Mouse (Mus musculus): ENCODE data around the gene Psmc3ip. TPM values are rescaled to one million over a fixed set of nuclear protein-coding genes. Genes with fewer than 3 reads are reported as not detected.
"Not testable (repeated sequence)": the region's sequence is repeated elsewhere in the genome, so short reads cannot be mapped to it uniquely, and the experiment has no call there.

Gene Psmc3ip
- total RNA-seq (2021), result 1 to 10 TPM; 2.8 to 4.0 TPM
- long read RNA-seq, experiment 1, partial matches to known transcripts, result 0 of 1 reads
- long read RNA-seq, experiment 1, other reads (novel, unspliced or antisense), result 0 of 1 reads
- long read RNA-seq, experiment 2, partial matches to known transcripts, result 2 of 4 reads
- long read RNA-seq, experiment 2, other reads (novel, unspliced or antisense), result 0 of 4 reads

GRCm38 (mm10) chr11:101095314-101096024, at the start of gene Psmc3ip:
TSS of gene Psmc3ip (minus strand) at chr11:101095436.
- DNase-seq, result peak; percentile 91

DNA sequence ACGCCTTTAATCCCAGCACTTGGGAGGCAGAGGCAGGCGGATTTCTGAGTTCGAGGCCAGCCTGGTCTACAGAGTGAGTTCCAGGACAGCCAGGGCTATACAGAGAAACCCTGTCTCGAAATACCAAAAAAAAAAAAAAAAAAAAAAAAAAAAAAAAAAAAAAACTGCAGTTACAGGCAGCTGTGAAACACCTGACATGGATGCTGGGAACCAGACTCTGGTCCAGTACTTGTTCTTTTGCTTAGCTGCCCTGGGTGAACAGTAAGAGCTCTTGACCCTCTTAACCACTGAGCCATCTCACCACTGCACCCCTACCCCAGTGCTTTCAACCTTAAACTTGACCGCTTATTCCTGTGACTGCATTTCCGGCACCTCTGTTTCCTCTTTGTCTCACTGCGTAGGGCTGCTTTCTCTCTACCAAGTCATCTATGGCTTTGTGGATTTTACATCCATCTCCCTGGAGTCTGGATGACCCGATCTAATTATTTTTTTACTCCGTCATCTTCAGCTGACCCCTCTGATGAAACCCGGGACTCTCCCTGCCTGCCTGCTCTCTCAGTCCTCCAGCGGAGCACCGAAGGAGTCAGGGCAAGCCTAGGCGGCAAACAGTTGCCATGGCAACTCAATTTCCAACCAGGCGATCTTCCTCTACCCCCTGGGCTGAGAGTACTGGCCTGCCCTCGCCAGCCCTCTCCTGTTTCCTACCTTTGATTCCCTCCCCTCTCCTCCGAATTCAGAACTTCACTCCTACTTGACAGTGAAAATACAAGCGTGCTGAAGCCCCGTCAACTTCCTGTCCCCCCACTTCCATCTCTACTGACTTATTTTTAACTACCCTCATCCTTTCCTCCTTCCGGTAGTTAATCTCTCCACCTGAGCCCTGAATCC, 48.3 kb upstream of the Psmc3ip start:
- DNase-seq, result no peak

DNA sequence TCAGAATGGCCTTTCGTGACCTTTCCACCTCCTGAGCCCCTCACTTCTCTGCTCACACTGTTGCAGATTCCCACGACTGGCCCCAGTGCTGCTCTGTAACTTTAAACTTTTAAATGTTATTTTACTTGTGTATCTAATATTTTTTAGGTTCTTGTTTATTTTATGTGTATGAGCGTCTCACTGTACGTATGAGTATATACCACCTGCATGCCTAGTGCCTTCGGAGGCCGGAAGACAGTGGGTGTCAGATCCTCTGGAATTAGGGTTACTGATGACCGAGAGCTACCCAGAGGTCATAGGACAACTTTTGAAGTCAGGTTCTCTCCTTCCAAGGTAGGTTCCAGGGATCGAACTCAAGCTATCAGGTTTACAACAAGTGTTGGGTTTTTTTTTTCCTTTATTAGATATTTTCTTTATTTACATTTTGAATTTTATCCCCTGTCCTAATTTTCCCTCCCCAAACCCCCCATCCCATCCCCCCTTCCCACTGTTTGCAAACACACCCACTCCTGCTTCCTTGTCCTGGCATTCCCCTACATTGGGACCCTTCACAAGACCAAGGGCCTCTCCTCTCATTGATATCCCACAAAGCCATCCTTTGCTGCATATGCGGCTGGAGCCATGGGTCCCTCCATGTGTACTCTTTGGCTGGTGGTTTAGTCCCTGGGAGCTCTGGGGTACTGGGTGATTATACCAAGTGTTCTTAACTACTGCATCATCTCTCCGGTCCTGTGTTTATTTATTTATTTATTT, 47.2 kb upstream of the Psmc3ip start:
- DNase-seq, result no peak

GRCm38 (mm10) chr11:101141088-101141487, 45.9 kb upstream of the Psmc3ip start:
- no peak for DNase-seq

- DNase-seq, result no peak
These were observed 45.1 kb upstream of the Psmc3ip start for GRCm38 (mm10) chr11:101140164-101140819.

- DNase-seq, result no peak
These were observed 43.4 kb upstream of the Psmc3ip start for GRCm38 (mm10) chr11:101138536-101139181.

DNA sequence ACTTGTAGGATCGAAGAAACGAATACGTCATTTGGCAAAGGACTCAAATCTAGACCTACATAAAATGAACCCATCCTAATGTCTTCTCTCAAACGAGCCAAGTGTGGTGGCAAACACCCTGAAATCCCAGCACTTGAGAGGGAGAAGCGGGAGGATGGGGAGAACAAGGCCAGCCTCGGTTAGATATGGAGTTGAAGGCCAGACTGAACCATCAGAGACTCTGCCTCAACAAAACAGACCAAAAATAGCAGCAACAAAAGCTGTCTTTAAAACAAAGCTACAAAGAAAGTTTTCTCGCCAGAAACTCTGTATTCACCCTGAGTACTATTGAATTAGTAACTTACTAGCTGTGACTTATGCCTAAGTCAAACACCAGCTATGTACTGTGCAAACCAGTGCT, 41.8 kb upstream of the Psmc3ip start:
- no peak for DNase-seq

DNA sequence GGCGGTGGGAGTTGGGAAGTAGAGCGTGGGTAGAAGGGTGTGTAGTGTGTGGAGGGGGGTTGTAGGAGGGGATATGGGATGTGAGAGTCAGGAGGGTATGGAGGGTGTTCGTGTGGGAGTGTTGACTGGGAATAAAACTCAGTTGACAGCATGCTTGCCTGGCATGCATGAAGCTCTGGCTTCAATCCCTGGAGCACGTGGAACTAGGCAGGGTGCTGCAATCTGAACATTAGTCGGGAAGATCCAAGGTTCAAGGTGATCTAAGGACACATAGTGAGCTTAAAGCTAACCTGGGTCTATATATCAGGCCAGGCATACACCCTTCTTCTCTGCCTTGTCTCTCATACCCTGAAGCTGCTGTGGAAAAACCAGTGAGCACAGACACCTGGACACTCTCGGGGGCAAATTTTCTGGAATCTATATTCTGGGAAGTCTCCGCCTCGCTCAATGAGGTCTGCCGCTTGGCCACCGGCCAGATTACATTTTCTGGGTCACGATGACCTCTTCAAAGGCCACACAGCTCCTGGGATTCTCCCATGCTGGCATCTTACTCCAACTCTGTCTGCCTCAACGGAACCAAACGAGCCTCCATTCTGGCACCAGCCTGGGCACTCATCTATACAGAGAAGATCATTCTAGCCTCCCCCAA, 39.1 kb upstream of the Psmc3ip start:
- DNase-seq, result no peak

GRCm38 (mm10) chr11:101133037-101133436, 37.8 kb upstream of the Psmc3ip start:
- DNase-seq, result no peak

- DNase-seq, result peak; percentile 52
These were observed 36.5 kb upstream of the Psmc3ip start for GRCm38 (mm10) chr11:101131701-101132100.

GRCm38 (mm10) chr11:101131187-101131586, 36.0 kb upstream of the Psmc3ip start:
- DNase-seq, result no peak

GRCm38 (mm10) chr11:101130056-101130756, 35.0 kb upstream of the Psmc3ip start:
- peak; percentile 66 for DNase-seq

DNA sequence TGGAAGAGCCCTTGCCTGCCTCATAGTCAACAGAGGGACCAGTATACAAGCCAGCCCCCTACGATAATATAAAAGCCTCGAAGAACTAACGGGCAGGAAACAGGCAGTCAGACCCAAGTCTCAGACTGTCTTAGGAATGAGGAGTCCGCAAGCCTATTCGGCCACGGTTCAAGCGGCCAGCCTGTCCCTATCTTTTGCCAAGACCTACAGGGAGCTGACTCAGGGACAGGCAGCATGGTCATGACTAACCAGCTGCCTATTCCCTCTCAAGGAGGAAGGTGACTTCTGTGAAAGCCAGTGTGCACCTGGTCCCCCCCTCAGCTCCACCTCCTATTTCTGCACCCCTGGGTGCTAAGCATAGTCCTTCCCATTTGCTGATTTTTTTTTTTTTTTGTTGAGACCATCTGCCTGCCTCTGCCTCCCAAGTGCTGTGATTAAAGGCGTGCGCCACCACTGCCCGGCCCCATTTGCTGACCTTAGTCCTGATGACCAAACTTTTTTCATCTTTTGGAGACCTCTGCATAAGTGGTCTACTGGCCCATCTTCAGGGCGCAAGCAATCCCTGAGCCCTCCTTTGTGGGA, 33.9 kb upstream of the Psmc3ip start:
- no peak for DNase-seq

GRCm38 (mm10) chr11:101127075-101127474, 31.8 kb upstream of the Psmc3ip start:
- peak; percentile 30 for DNase-seq

DNA sequence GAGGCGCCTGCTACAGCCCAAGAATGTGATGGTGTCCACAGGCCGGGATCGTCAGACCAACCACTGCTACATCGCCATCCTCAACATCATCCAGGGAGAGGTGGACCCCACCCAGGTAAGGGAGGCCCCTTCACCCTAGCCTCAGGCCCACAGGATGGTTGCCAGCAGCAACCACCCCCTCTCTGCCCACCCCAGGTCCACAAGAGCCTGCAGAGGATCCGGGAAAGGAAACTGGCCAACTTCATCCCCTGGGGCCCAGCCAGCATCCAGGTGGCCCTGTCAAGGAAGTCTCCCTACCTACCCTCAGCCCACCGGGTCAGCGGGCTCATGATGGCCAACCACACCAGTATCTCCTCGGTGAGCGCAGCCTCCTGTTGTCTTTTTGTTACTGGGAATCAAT, 29.8 kb upstream of the Psmc3ip start:
- not testable (repeated sequence) for DNase-seq

- not testable (repeated sequence) for DNase-seq
These were observed 29.3 kb upstream of the Psmc3ip start for GRCm38 (mm10) chr11:101124494-101124893.

- peak; percentile 12 for DNase-seq
These were observed 25.4 kb upstream of the Psmc3ip start for GRCm38 (mm10) chr11:101120545-101121188.

DNA sequence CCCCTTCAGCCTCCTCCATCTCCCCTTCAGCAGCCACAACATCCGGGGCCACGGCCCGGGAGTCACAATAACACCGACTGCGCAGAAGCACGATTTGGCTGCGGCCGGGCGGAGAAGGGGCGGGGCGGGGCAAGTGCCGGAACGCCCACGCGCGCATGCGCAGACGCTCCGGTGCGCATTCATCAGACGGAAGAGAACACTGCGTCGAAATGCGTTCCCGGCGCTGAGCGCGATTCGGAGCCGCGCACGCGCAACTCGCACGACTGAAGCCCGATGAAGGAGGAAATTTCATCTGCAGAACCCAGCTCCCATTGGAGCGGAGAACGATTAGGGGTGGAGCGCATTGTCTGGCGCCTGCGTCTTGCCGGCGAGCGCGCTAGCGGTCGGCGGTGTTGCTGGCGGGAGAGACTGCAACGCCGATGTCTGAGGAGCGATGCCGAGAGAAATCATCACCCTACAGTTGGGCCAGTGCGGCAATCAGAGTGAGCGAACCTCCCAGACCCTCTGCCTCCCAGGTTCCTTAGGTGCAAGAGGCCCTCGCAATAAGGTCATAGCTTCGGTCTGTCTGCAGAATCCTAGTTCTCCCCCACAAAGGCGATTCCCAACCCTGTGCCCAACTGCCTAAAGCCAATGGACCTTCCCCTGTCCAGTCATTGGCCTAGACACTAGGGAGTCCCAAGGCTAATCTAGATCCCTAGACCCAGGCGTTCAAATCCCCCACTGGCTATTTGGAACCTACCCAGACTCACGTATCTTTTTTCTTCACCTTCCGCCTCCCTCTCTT, 24.7 kb upstream of the Psmc3ip start, which contains the start of the genes Retreg3 and Tubg1:
TSS of gene Retreg3 (minus strand) at position 133 of the 784 bp plus-strand sequence.
TSS of gene Tubg1 (plus strand) at position 178 of the 784 bp plus-strand sequence.
- peak; percentile 100 for DNase-seq
